Mouse (Mus musculus): ENCODE data around the gene Galnt12. TPM values are rescaled to one million over a fixed set of nuclear protein-coding genes. Genes with fewer than 3 reads are reported as not detected.
"Not testable (repeated sequence)": the region's sequence is repeated elsewhere in the genome, so short reads cannot be mapped to it uniquely, and the experiment has no call there.

Gene Galnt12
- polyA plus RNA-seq, 1 experiment: 1.3 TPM

GRCm38 (mm10) chr4:47051905-47052304 is 39.8 kb upstream of the Galnt12 start:
- Histone ChIP-seq H3K27ac (ENCODE audit: insufficient read depth, low read length) (no peak overlapping the region), H3K27me3 (ENCODE audit: control insufficient read depth, insufficient read depth, low read length) (no peaks in the 10 kb centered on the region), H3K4me1 (ENCODE audit: control insufficient read depth, insufficient read depth, low read length) (peaks cover 17% of the 10 kb centered on the region), H3K4me3 (replicated peaks; ENCODE audit: insufficient read depth, low read depth, low read length) (no peak overlapping the region)
- DNase-seq: no peak
- WGBS: 68% methylated on average over 9 of the region's 9 CpGs
- no peak for TF ChIP-seq POLR2A (IDR thresholded peaks at IDR 0.05; ENCODE audit: borderline replicate concordance, insufficient read depth, low read length)
- no peak for TF ChIP-seq CTCF (IDR thresholded peaks at IDR 0.05; ENCODE audit: borderline replicate concordance, insufficient read depth, low read depth, low read length)

- not testable (repeated sequence) for H3K27me3 ChIP-seq (ENCODE audit: control insufficient read depth, insufficient read depth, low read length); H3K4me3 ChIP-seq (replicated peaks; ENCODE audit: insufficient read depth, low read depth, low read length); H3K27ac ChIP-seq (ENCODE audit: insufficient read depth, low read length)
- H3K4me1 ChIP-seq (ENCODE audit: control insufficient read depth, insufficient read depth, low read length): peaks cover 11% of the 10 kb centered on the region
- peak in 1 of 2 experiments; percentile 20 for DNase-seq
- WGBS: 95% methylated on average over 9 of the region's 9 CpGs
These were observed 36.5 kb upstream of the Galnt12 start for GRCm38 (mm10) chr4:47055170-47055569.

- peak; percentile 28 to 60 for DNase-seq
- no peaks in the 10 kb centered on the region for H3K27me3 ChIP-seq (ENCODE audit: control insufficient read depth, insufficient read depth, low read length)
- H3K4me1 ChIP-seq (ENCODE audit: control insufficient read depth, insufficient read depth, low read length): peaks cover 11% of the 10 kb centered on the region
- TF ChIP-seq CTCF (IDR thresholded peaks at IDR 0.05; ENCODE audit: borderline replicate concordance, insufficient read depth, low read depth, low read length) (peak; percentile 18; the same call in 1 of the 2 replicates), POLR2A (IDR thresholded peaks at IDR 0.05; ENCODE audit: borderline replicate concordance, insufficient read depth, low read length) (no peak)
- no peak overlapping the region for H3K27ac ChIP-seq (ENCODE audit: insufficient read depth, low read length)
- 54% methylated on average over 6 of the region's 6 CpGs for WGBS
- H3K4me3 ChIP-seq (replicated peaks; ENCODE audit: insufficient read depth, low read depth, low read length): no peak overlapping the region
These were observed 36.1 kb upstream of the Galnt12 start for GRCm38 (mm10) chr4:47055570-47056080.

GRCm38 (mm10) chr4:47056791-47057509 is 34.8 kb upstream of the Galnt12 start, which contains the start of gene Anks6:
Gene Anks6 (minus strand): TSS chr4:47057427.
- Histone ChIP-seq H3K27ac (ENCODE audit: insufficient read depth, low read length) (peak within 1 kb of the TSS; percentile 81), H3K27me3 (ENCODE audit: control insufficient read depth, insufficient read depth, low read length) (no peaks in the 10 kb centered on the region), H3K4me1 (ENCODE audit: control insufficient read depth, insufficient read depth, low read length) (peaks cover 11% of the 10 kb centered on the region), H3K4me3 (replicated peaks; ENCODE audit: insufficient read depth, low read depth, low read length) (peak within 1 kb of the TSS; percentile 81)
- 2% methylated on average over 76 of the region's 86 CpGs for WGBS
- DNase-seq: peak in 1 of 2 experiments; percentile 83
- TF ChIP-seq CTCF (IDR thresholded peaks at IDR 0.05; ENCODE audit: borderline replicate concordance, insufficient read depth, low read depth, low read length): no peak
- peak; percentile 88 for TF ChIP-seq POLR2A (IDR thresholded peaks at IDR 0.05; ENCODE audit: borderline replicate concordance, insufficient read depth, low read length)

GRCm38 (mm10) chr4:47057510-47058325 is 34.0 kb upstream of the Galnt12 start:
- peak in 1 of 2 experiments; percentile 85 for DNase-seq
- WGBS: 32% methylated on average over 25 of the region's 25 CpGs
- H3K27ac ChIP-seq (ENCODE audit: insufficient read depth, low read length): peak overlapping the region; percentile 48
- H3K27me3 ChIP-seq (ENCODE audit: control insufficient read depth, insufficient read depth, low read length): no peaks in the 10 kb centered on the region
- peak overlapping the region; percentile 81 for H3K4me3 ChIP-seq (replicated peaks; ENCODE audit: insufficient read depth, low read depth, low read length)
- H3K4me1 ChIP-seq (ENCODE audit: control insufficient read depth, insufficient read depth, low read length): peaks cover 11% of the 10 kb centered on the region
- no peak for TF ChIP-seq CTCF (IDR thresholded peaks at IDR 0.05; ENCODE audit: borderline replicate concordance, insufficient read depth, low read depth, low read length)
- no peak for TF ChIP-seq POLR2A (IDR thresholded peaks at IDR 0.05; ENCODE audit: borderline replicate concordance, insufficient read depth, low read length)

GRCm38 (mm10) chr4:47060900-47061299 is 30.8 kb upstream of the Galnt12 start:
- no peak overlapping the region for H3K4me3 ChIP-seq (replicated peaks; ENCODE audit: insufficient read depth, low read depth, low read length)
- TF ChIP-seq CTCF (IDR thresholded peaks at IDR 0.05; ENCODE audit: borderline replicate concordance, insufficient read depth, low read depth, low read length): no peak
- no peak for TF ChIP-seq POLR2A (IDR thresholded peaks at IDR 0.05; ENCODE audit: borderline replicate concordance, insufficient read depth, low read length)
- H3K27ac ChIP-seq (ENCODE audit: insufficient read depth, low read length): no peak overlapping the region
- 25% methylated on average over 1 of the region's 1 CpGs for WGBS
- H3K4me1 ChIP-seq (ENCODE audit: control insufficient read depth, insufficient read depth, low read length): peaks cover 7% of the 10 kb centered on the region
- no peaks in the 10 kb centered on the region for H3K27me3 ChIP-seq (ENCODE audit: control insufficient read depth, insufficient read depth, low read length)
- DNase-seq: peak in 1 of 2 experiments; percentile 43

GRCm38 (mm10) chr4:47075054-47075453 is 16.7 kb upstream of the Galnt12 start:
- Histone ChIP-seq H3K4me3 (replicated peaks; ENCODE audit: insufficient read depth, low read depth, low read length) (no peak overlapping the region), H3K27ac (ENCODE audit: insufficient read depth, low read length) (no peak overlapping the region), H3K4me1 (ENCODE audit: control insufficient read depth, insufficient read depth, low read length) (no peaks in the 10 kb centered on the region), H3K27me3 (ENCODE audit: control insufficient read depth, insufficient read depth, low read length) (no peaks in the 10 kb centered on the region; the same call in 1 of the 2 replicates)
- no peak for DNase-seq
- WGBS: 68% methylated on average over 2 of the region's 2 CpGs
- TF ChIP-seq POLR2A (IDR thresholded peaks at IDR 0.05; ENCODE audit: borderline replicate concordance, insufficient read depth, low read length): no peak
- TF ChIP-seq CTCF (IDR thresholded peaks at IDR 0.05; ENCODE audit: borderline replicate concordance, insufficient read depth, low read depth, low read length): no peak
